Mouse (Mus musculus) T-helper 2 cell (primary cell): ENCODE data around the gene Jmy.

Experiments used
- in situ Hi-C: fragments of 300-600 bp; cut with MboI, MseI; formaldehyde crosslinking; loops from one replicate; pipeline ENCODE4 v1.15.1; 2025; ENCODE audit warnings: high pct_unique_total_duplicates

The Jmy gene

GRCm38 (mm10) chr13:93459566-93459965 is 40.0 kb downstream of the Jmy start:
- in situ Hi-C loops = no loop called here

GRCm38 (mm10) chr13:93458616-93459015 is 41.0 kb downstream of the Jmy start:
- in situ Hi-C loops = no loop called here

- in situ Hi-C loops = no loop called here
Observed at GRCm38 (mm10) chr13:93453275-93453674, 46.3 kb downstream of the Jmy start.

- in situ Hi-C loops = no loop called here
Observed at GRCm38 (mm10) chr13:93440167-93440566, 59.4 kb downstream of the Jmy start.

- in situ Hi-C loops = no loop called here
Observed at GRCm38 (mm10) chr13:93429205-93429604, 70.4 kb downstream of the Jmy start.

GRCm38 (mm10) chr13:93427920-93428876 is 71.4 kb downstream of the Jmy start:
- in situ Hi-C loops = no loop called here

GRCm38 (mm10) chr13:93423224-93423623 is 76.4 kb downstream of the Jmy start:
- in situ Hi-C loops = no loop called here

GRCm38 (mm10) chr13:93419779-93420178 is 79.8 kb downstream of the Jmy start:
- in situ Hi-C loops = no loop called here

- in situ Hi-C loops = no loop called here
Observed at GRCm38 (mm10) chr13:93418292-93418691, 81.3 kb downstream of the Jmy start.

GRCm38 (mm10) chr13:93415055-93415454 is 84.6 kb downstream of the Jmy start:
- in situ Hi-C loops = no loop called here

GRCm38 (mm10) chr13:93410343-93410742 is 89.3 kb downstream of the Jmy start:
- in situ Hi-C loops = no loop called here

- in situ Hi-C loops = no loop called here
Observed at GRCm38 (mm10) chr13:93406855-93407254, 92.8 kb downstream of the Jmy start.

- in situ Hi-C loops = no loop called here
Observed at GRCm38 (mm10) chr13:93401947-93402346, 97.7 kb downstream of the Jmy start.

- in situ Hi-C loops = no loop called here
Observed at GRCm38 (mm10) chr13:93399710-93400216, 99.8 kb downstream of the Jmy start.

- in situ Hi-C loops = no loop called here
Observed at GRCm38 (mm10) chr13:93389242-93389625, 110.4 kb downstream of the Jmy start.

GRCm38 (mm10) chr13:93388594-93389241 is 110.9 kb downstream of the Jmy start:
- in situ Hi-C loops = no loop called here

- in situ Hi-C loops = no loop called here
Observed at GRCm38 (mm10) chr13:93387440-93387839, 112.2 kb downstream of the Jmy start.

GRCm38 (mm10) chr13:93385147-93385546 is 114.5 kb downstream of the Jmy start:
- in situ Hi-C loops = no loop called here

GRCm38 (mm10) chr13:93384481-93384880 is 115.1 kb downstream of the Jmy start:
- in situ Hi-C loops = no loop called here

- in situ Hi-C loops = no loop called here
Observed at GRCm38 (mm10) chr13:93383620-93384019, 116.0 kb downstream of the Jmy start.

GRCm38 (mm10) chr13:93383092-93383491 is 116.5 kb downstream of the Jmy start:
- in situ Hi-C loops = no loop called here

- in situ Hi-C loops = no loop called here
Observed at GRCm38 (mm10) chr13:93381301-93381700, 118.3 kb downstream of the Jmy start.
